Mouse (Mus musculus): ENCODE data around the gene Abca14.

GRCm38 (mm10) chr7:120192207-120192606 lies 11.6 kb upstream of the Abca14 start:
- TF ChIP-seq CTCF (IDR thresholded peaks at IDR 0.05) (no peak), POLR2A (IDR thresholded peaks at IDR 0.05; ENCODE audit: insufficient read depth, low read depth, low read length) (no peak)

Measured in heart, adult 2 months (tissue).